Mouse (Mus musculus) cerebellum, adult 11 months (tissue): ENCODE measurements at regions not wholly inside any gene's neighbourhood (a gene's known extent, or its start where the extent isn't known, plus 50 kb on each side); places are given as distances from the start of the nearest gene placed in this dataset.

Experiments used
- DNase-seq: peaks from one replicate; pipeline ENCODE4 v3.0.0; 2022

- DNase-seq: peak; percentile 2
Observed at GRCm38 (mm10) chr1:41810318-41810964, 885.1 kb upstream of the Pou3f3 start.

- DNase-seq: no peak
Observed at GRCm38 (mm10) chr1:41811130-41811529, 884.4 kb upstream of the Pou3f3 start.

GRCm38 (mm10) chr1:41812071-41812470 lies 883.5 kb upstream of the Pou3f3 start:
- no peak for DNase-seq

GRCm38 (mm10) chr1:41814032-41815005 lies 881.2 kb upstream of the Pou3f3 start:
- no peak for DNase-seq

- no peak for DNase-seq
Observed at GRCm38 (mm10) chr1:41815021-41815420, 880.5 kb upstream of the Pou3f3 start.

- no peak for DNase-seq
Observed at GRCm38 (mm10) chr1:41822742-41823141, 872.8 kb upstream of the Pou3f3 start.

GRCm38 (mm10) chr1:41825223-41825622 lies 870.3 kb upstream of the Pou3f3 start:
- DNase-seq: no peak

GRCm38 (mm10) chr1:41831641-41832040 lies 863.9 kb upstream of the Pou3f3 start:
- no peak for DNase-seq
